Mouse (Mus musculus): ENCODE data around the gene Lrig1. TPM values are rescaled to one million over a fixed set of nuclear protein-coding genes. Genes with fewer than 3 reads are reported as not detected.

The Lrig1 gene
- polyA plus RNA-seq, 1 experiment from 2014 or later = 23.8 TPM

DNA sequence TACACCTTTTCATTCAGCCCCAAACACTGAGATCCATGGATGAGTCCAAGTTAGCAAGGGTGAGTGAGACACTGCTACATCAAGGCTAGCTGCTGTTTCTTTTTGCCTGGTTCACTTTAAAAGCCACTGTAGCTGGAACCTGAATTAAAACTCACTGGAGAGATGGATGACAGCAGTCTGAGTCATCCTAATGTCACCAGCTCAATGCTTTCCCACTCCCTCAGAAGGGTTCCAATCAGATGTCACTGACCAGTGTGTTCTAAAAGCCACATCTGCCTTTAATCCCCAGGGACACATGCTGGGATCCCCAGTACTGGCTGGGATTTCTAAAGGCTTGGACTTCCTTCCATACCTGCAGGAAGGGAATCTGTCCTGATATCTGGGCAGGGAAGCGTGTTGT lies 57.9 kb downstream of the Lrig1 start:
- Histone ChIP-seq H3K36me3 (no peaks in the 10 kb centered on the region), H3K27me3 (no peaks in the 10 kb centered on the region), H3K4me3 (no peak overlapping the region), H3K9ac (no peak overlapping the region), H3K4me1 (replicated peaks) (peaks cover 18% of the 10 kb centered on the region), H3K9me3 (no peaks in the 10 kb centered on the region), H3K27ac (replicated peaks) (no peak overlapping the region), H3K4me2 (no peak overlapping the region)
- 89% methylated on average over 1 of the region's 1 CpGs for WGBS
- ATAC-seq (ENCODE audit: low FRiP score, low read depth) = no peak

DNA sequence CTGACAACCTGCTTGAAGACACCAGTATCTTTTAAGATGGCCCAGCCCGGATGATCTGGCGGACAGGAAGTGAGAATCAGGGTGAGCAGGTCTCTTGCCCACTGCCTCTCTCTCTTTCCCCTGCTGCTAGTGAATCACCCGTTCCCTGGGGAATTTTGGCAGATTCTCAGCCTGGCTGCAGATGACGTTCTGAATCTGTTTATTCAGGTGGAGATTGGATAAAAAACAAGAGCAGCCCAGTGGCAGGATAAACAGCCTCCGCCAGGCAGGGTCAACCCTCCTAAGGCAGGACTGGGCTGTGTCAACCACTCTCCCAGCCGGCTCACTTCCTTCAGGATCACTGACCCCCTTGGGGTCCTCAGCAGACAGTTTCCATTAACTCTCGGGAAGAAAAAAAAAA lies 59.7 kb downstream of the Lrig1 start:
- Histone ChIP-seq H3K9ac (no peak overlapping the region), H3K9me3 (no peaks in the 10 kb centered on the region), H3K27me3 (no peaks in the 10 kb centered on the region), H3K4me3 (no peak overlapping the region), H3K36me3 (no peaks in the 10 kb centered on the region), H3K4me1 (replicated peaks) (peaks cover 18% of the 10 kb centered on the region; the same call in 1 of the 2 replicates), H3K4me2 (no peak overlapping the region; the same call in 1 of the 2 replicates), H3K27ac (replicated peaks) (peak overlapping the region; percentile 27; the same call in 1 of the 2 replicates)
- peak; percentile 75 for ATAC-seq (ENCODE audit: low FRiP score, low read depth)
- 31% methylated on average over 7 of the region's 7 CpGs for WGBS

DNA sequence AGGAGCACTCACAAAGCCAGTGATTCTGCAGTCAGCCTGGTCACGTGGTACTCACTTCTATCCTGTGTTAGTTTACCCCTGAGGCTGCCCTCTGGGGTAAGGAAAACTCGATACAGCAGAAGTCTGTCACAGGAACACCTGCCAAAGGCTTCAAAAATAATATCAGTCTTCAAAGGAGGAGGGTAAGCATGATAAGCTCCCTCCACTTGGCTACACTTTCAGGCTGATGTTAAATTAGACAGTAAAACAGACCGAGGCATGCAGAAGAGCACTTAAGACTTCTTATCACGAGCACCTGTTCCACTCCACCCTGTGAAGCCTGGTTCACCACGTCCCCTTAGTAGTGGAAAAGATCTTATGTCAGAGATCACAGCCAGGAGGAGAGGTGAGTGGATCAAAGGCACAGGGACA lies 62.9 kb downstream of the Lrig1 start:
- no peaks in the 10 kb centered on the region for H3K27me3 ChIP-seq
- 0 out of 2 replicates have a peak overlapping the region, but pooled peaks have one; percentile 6 for H3K27ac ChIP-seq (replicated peaks)
- no peak overlapping the region for H3K4me2 ChIP-seq
- no peak for ATAC-seq (ENCODE audit: low FRiP score, low read depth)
- H3K9ac ChIP-seq = no peak overlapping the region
- peaks cover 20% of the 10 kb centered on the region; the same call in 1 of the 2 replicates for H3K4me1 ChIP-seq (replicated peaks)
- H3K9me3 ChIP-seq = no peaks in the 10 kb centered on the region
- WGBS = 66% methylated on average over 5 of the region's 5 CpGs
- no peak overlapping the region for H3K4me3 ChIP-seq
- no peaks in the 10 kb centered on the region for H3K36me3 ChIP-seq

DNA sequence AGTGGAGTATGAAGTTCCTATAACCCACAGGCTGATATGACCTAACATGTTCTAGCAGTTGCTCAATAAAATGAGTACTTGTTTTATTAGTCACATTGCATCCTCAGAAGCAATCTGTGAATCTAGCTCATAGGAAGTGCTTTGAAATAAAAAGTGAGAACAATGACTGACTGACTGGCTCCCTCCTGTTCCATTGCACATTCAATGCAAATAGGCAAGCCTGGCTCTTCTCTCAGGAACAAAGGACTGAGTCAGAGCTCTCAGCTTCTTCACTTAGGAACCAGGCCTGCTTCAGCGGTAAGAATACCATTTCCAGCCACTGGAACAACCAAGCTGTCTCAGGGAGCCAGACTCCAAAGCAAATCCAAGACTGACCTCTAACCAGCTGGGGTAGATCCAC lies 64.6 kb downstream of the Lrig1 start:
- no peaks in the 10 kb centered on the region for H3K9me3 ChIP-seq
- WGBS = 22% methylated on average over 1 of the region's 1 CpGs
- no peak overlapping the region for H3K4me3 ChIP-seq
- no peaks in the 10 kb centered on the region for H3K36me3 ChIP-seq
- no peak for ATAC-seq (ENCODE audit: low FRiP score, low read depth)
- no peaks in the 10 kb centered on the region for H3K27me3 ChIP-seq
- H3K27ac ChIP-seq (replicated peaks) = peak overlapping the region; percentile 67
- no peak overlapping the region for H3K4me2 ChIP-seq
- H3K4me1 ChIP-seq (replicated peaks) = peaks cover 21% of the 10 kb centered on the region; the same call in 1 of the 2 replicates
- no peak overlapping the region for H3K9ac ChIP-seq

DNA sequence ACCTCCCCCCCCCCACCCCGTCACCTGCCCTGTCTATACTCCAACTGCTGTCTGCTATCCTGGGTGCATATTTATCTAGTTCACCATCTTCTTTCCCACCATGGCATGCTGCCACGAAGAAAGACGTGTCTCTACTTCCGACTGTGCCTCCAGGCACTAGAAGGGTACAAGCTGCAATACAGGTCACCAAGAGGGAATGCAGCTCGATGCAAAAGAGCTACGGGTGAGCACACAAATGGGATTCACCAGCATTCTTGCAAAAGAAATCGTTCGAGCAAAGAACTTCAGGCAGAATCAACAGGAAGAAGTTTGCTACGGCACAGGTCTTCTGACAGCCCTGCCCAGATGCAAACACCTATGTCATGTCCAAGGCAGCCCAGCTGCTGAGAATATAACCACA lies 65.2 kb downstream of the Lrig1 start:
- no peak overlapping the region for H3K4me3 ChIP-seq
- no peaks in the 10 kb centered on the region for H3K36me3 ChIP-seq
- peak overlapping the region; percentile 67 for H3K27ac ChIP-seq (replicated peaks)
- no peak overlapping the region for H3K9ac ChIP-seq
- H3K27me3 ChIP-seq = no peaks in the 10 kb centered on the region
- H3K4me2 ChIP-seq = no peak overlapping the region
- no peak for ATAC-seq (ENCODE audit: low FRiP score, low read depth)
- 54% methylated on average over 9 of the region's 9 CpGs for WGBS
- H3K4me1 ChIP-seq (replicated peaks) = peaks cover 23% of the 10 kb centered on the region
- no peaks in the 10 kb centered on the region for H3K9me3 ChIP-seq

DNA sequence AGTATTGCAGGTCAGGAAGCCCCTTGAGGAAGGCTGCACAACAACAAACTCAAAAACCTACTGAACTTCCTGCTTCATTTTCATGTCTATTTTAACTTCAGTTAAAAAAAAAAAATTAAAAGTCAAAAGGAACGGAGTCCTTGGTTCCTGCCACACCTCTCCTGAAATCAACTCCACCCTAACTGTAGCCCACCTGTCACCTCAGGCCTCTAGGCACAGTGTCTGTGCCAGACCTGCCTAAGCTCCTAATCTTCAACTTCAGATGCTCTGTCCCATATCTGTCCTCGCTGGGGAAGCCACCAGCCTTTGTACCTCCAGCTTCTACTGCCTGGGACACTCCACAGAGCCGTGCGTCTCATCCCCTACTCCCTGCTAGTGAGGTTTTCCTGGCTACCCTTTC lies 65.7 kb downstream of the Lrig1 start:
- WGBS = 86% methylated on average over 4 of the region's 4 CpGs
- Histone ChIP-seq H3K27ac (replicated peaks) (peak overlapping the region; percentile 67), H3K36me3 (no peaks in the 10 kb centered on the region), H3K9me3 (no peaks in the 10 kb centered on the region), H3K4me3 (no peak overlapping the region), H3K4me2 (no peak overlapping the region), H3K9ac (no peak overlapping the region), H3K27me3 (no peaks in the 10 kb centered on the region), H3K4me1 (replicated peaks) (peaks cover 26% of the 10 kb centered on the region)
- ATAC-seq (ENCODE audit: low FRiP score, low read depth) = no peak

DNA sequence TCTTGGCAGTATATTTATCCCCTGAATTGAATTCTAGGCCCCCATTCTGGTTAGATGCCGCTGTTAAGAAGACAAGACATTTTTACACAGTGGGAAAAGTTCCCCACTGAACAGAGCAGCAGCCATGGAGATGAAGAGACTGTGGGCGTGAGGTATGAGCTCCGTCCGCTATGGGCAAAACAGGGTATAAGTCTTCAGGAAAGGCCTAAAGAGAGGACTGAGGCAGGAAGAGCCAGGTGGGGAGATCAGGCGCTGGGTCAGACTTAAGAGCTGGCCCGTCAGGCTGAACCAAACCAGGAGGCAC lies 68.2 kb downstream of the Lrig1 start:
- Histone ChIP-seq H3K36me3 (no peaks in the 10 kb centered on the region), H3K27ac (replicated peaks) (peak overlapping the region; percentile 77), H3K9ac (no peak overlapping the region), H3K4me1 (replicated peaks) (peaks cover 45% of the 10 kb centered on the region), H3K27me3 (no peaks in the 10 kb centered on the region), H3K4me3 (no peak overlapping the region), H3K4me2 (no peak overlapping the region), H3K9me3 (no peaks in the 10 kb centered on the region)
- no peak for ATAC-seq (ENCODE audit: low FRiP score, low read depth)
- WGBS = 43% methylated on average over 6 of the region's 6 CpGs

DNA sequence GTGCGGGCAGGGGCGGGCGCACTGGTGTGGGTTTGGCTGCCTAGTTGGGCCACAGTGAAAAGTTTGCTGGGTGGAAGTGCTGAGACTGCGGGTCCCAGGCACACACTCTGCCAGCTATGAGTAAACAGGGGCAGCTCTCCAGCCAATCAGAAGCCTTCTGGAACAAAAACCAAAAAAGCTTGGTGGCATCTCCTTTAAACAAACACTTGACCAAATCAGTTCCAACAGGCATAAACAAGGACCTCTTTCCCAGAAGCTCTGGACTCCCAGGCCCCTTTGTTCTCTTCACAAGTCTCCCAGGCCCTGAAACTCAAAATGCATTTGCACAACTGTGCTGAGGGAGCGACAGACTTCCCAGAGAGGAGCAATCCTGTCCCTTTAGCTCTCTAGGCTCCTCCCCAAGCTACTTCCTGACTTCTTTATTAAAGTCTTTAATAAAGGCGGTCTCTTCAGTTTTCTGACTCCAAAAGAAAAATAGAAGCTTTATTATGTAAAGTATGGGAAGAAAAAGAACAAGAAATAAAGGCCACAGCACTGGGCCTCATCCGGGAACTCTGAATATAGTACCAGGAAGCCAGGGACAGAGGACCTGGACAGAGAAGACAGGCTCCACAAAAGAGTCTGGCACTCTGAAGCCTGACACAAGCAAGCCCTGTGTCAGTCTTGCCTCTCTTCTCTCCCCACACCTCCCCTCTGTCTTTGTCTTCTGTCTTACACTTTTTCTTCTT lies 68.7 kb downstream of the Lrig1 start:
- Histone ChIP-seq H3K9ac (no peak overlapping the region), H3K36me3 (no peaks in the 10 kb centered on the region), H3K9me3 (no peaks in the 10 kb centered on the region), H3K4me2 (no peak overlapping the region), H3K4me3 (no peak overlapping the region), H3K27me3 (no peaks in the 10 kb centered on the region), H3K4me1 (replicated peaks) (peaks cover 47% of the 10 kb centered on the region), H3K27ac (replicated peaks) (peak overlapping the region; percentile 78)
- ATAC-seq (ENCODE audit: low FRiP score, low read depth) = peak; percentile 88
- 39% methylated on average over 7 of the region's 7 CpGs for WGBS

DNA sequence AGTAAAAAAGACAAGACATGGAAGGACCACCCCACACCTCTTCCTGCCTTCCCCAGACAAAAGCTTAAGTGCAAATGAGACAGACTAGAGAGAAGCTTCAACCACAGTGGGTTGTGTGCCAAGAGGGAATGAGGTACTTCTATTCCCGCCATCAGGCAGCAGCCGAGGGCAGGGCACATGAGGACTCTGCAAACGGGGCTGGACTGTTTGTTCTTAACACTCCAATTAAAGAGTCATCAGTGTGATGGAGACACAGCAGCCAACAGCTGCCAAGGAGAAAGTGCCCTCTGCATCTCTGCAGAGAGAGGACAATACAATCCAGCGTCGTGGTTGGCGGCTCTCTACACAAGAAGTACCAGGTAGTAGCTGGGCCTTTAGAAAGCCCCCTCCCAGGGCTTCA lies 71.2 kb downstream of the Lrig1 start:
- no peaks in the 10 kb centered on the region for H3K27me3 ChIP-seq
- H3K27ac ChIP-seq (replicated peaks) = peak overlapping the region; percentile 78
- peaks cover 3% of the 10 kb centered on the region; the same call in 1 of the 2 replicates for H3K36me3 ChIP-seq
- WGBS = 58% methylated on average over 6 of the region's 6 CpGs
- no peak for ATAC-seq (ENCODE audit: low FRiP score, low read depth)
- H3K4me2 ChIP-seq = no peak overlapping the region
- no peaks in the 10 kb centered on the region for H3K9me3 ChIP-seq
- H3K4me3 ChIP-seq = no peak overlapping the region
- no peak overlapping the region for H3K9ac ChIP-seq
- H3K4me1 ChIP-seq (replicated peaks) = peaks cover 47% of the 10 kb centered on the region

DNA sequence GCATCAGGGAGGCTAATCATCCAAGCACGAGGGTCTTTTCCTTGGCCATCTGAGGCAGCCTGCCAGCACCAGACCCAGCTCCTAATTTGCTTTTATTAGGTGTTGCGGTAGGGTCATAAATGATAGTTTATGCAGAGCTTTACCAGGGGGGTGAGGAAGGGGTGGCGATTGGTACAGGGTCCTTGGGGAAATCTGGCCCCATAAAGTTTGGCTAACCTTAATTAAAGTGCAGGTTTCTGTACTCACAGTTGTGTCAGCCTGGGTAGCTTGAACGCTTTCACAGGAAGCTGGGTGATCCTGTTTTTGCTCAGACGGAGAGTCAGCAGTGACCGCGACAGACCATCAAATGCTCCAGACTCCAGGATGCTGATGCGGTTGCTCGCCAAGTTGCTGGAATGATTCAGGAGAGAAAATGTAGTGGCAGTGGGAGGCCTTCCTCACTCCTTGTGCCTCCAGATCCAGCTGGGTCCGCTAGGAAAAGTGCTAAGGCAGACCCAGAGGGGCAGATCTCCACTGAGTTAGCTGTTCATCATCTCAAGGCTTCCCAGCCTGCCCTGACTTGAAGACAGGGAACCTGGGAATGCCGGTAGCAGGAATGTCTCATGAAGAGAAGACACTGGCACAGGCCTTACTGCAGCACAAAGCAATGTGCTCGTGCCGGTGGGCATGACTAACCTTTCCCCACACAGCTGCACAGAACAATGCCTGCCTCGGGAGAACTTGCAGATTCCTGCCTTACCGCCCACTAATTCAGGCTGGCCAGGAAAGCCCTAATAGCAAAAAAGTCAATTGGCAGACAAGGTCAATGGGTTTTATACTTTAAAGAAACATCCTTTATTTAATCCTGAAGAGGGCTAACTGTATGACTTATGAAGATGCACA lies 72.0 kb downstream of the Lrig1 start:
- Histone ChIP-seq H3K4me2 (no peak overlapping the region), H3K9ac (no peak overlapping the region), H3K4me3 (no peak overlapping the region), H3K27me3 (no peaks in the 10 kb centered on the region), H3K9me3 (no peaks in the 10 kb centered on the region), H3K27ac (replicated peaks) (peak overlapping the region; percentile 59), H3K36me3 (peaks cover 3% of the 10 kb centered on the region; the same call in 1 of the 2 replicates), H3K4me1 (replicated peaks) (peaks cover 47% of the 10 kb centered on the region)
- WGBS = 40% methylated on average over 15 of the region's 15 CpGs
- no peak for ATAC-seq (ENCODE audit: low FRiP score, low read depth)

DNA sequence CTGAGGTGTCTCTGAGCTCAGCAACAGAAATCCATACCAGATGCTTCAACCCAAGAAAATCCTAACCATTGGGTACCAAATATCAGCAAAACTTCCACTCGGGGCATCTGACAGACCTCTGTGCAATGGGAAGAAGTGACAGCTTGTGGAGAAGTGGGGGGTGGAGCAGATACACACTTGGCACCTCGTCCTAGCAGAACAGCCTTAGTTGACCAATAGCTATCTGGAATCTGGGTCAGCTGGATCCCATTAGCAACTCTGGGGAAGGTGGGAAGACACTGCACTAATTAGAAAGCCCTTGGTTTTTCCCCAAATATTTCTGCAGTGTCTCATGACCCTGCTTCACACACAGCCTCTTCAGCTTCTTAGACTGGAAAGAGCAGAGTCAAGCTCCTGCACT lies 73.2 kb downstream of the Lrig1 start:
- Histone ChIP-seq H3K9me3 (no peaks in the 10 kb centered on the region), H3K9ac (no peak overlapping the region), H3K4me2 (no peak overlapping the region), H3K27me3 (no peaks in the 10 kb centered on the region), H3K4me1 (replicated peaks) (peaks cover 43% of the 10 kb centered on the region), H3K36me3 (peaks cover 11% of the 10 kb centered on the region; the same call in 1 of the 2 replicates), H3K4me3 (no peak overlapping the region), H3K27ac (replicated peaks) (peak overlapping the region; percentile 32)
- WGBS = 51% methylated on average over 2 of the region's 2 CpGs
- ATAC-seq (ENCODE audit: low FRiP score, low read depth) = no peak

DNA sequence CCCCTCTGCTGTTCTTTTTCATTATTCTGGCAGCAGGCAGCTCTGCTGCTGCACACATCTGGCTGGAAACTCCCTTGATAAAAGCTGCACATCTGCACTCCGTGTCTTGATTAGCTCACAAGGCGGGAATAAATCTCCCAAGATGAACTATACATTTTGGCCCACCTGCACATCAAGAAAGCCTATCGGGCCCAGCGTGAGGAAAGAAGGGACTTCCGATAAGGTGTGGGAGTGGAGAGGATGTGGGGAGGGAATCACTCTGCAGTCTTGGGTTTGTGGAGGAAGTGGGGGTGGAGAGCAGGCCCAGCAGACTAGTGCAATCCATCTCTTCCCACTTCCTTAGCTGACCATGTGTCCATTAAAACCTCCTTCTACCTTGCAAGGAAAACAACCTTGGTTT lies 74.1 kb downstream of the Lrig1 start:
- H3K36me3 ChIP-seq = peaks cover 11% of the 10 kb centered on the region; the same call in 1 of the 2 replicates
- no peaks in the 10 kb centered on the region for H3K9me3 ChIP-seq
- peak overlapping the region; percentile 32 for H3K27ac ChIP-seq (replicated peaks)
- no peak overlapping the region for H3K4me2 ChIP-seq
- H3K9ac ChIP-seq = no peak overlapping the region
- H3K27me3 ChIP-seq = no peaks in the 10 kb centered on the region
- no peak for ATAC-seq (ENCODE audit: low FRiP score, low read depth)
- H3K4me1 ChIP-seq (replicated peaks) = peaks cover 43% of the 10 kb centered on the region
- no peak overlapping the region for H3K4me3 ChIP-seq
- 56% methylated on average over 5 of the region's 5 CpGs for WGBS

Data from hindbrain, embryonic 15.5 days (tissue).